Mouse (Mus musculus) myocyte (in vitro differentiated cells): ENCODE data around the gene Cldn2.

Experiments
- CEBPB ChIP-seq: IDR thresholded peaks from 2 replicates; pipeline ENCODE4 v1.6.1; 2011; ENCODE audit warnings: mild to moderate bottlenecking, moderate library complexity; ENCODE audit not compliant: poor library complexity, insufficient read depth, severe bottlenecking
- E2F4 ChIP-seq: IDR thresholded peaks from one replicate; pipeline ENCODE4 v1.6.1; 2011; ENCODE audit warnings: mild to moderate bottlenecking, control low read depth, moderate library complexity; ENCODE audit not compliant: insufficient read depth
- MYOD1 ChIP-seq, 3 experiments: IDR thresholded peaks; one replicate each; pipeline ENCODE4 v1.6.1; 2011; ENCODE audit warnings: control low read depth in 2 of 3, low read depth in 2 of 3, mild to moderate bottlenecking in 2 of 3, moderate library complexity in 1 of 3; ENCODE audit not compliant: insufficient read length in 2 of 3, control insufficient read depth in 1 of 3
- MYOG ChIP-seq, 3 experiments: IDR thresholded peaks; one replicate each; pipeline ENCODE4 v1.6.1; 2011; ENCODE audit warnings: control low read depth in 2 of 3, low read depth in 2 of 3, mild to moderate bottlenecking in 2 of 3; ENCODE audit not compliant: insufficient read length in 2 of 3, control insufficient read depth in 1 of 3, insufficient read depth in 1 of 3
- POLR2A ChIP-seq: IDR thresholded peaks from one replicate; pipeline ENCODE4 v1.6.1; 2011; ENCODE audit warnings: low read depth, mild to moderate bottlenecking, control low read depth, moderate library complexity; ENCODE audit not compliant: insufficient read length
- POLR2AphosphoS2 ChIP-seq: IDR thresholded peaks from one replicate; pipeline ENCODE4 v1.6.1; 2011; ENCODE audit warnings: low read depth, control low read depth; ENCODE audit not compliant: insufficient read length
- REST ChIP-seq: IDR thresholded peaks from one replicate; pipeline ENCODE4 v1.6.1; 2011; ENCODE audit warnings: mild to moderate bottlenecking, control low read depth, moderate library complexity; ENCODE audit not compliant: insufficient read depth, insufficient read length
- TCF12 ChIP-seq: IDR thresholded peaks from one replicate; pipeline ENCODE4 v1.6.1; 2011; ENCODE audit warnings: mild to moderate bottlenecking, control low read depth; ENCODE audit not compliant: poor library complexity, insufficient read depth, severe bottlenecking
- TCF3 ChIP-seq: IDR thresholded peaks from one replicate; pipeline ENCODE4 v1.6.1; 2011; ENCODE audit warnings: low read depth, control low read depth; ENCODE audit not compliant: insufficient read length
- USF1 ChIP-seq: IDR thresholded peaks from one replicate; pipeline ENCODE4 v1.6.1; 2011; ENCODE audit warnings: low read depth, mild to moderate bottlenecking, control low read depth, moderate library complexity

GRCm38 (mm10) chrX:139785764-139786163, 14.9 kb upstream of the Cldn2 start:
- TF ChIP-seq USF1 (no peak), MYOD1 (IDR thresholded peaks at IDR 0.05; ENCODE audit: control insufficient read depth in 1 of 3, insufficient read length in 2 of 3, low read depth in 2 of 3) (no peak), TCF12 (no peak), POLR2A (no peak), E2F4 (no peak), REST (no peak), CEBPB (no peak), MYOG (IDR thresholded peaks at IDR 0.05; ENCODE audit: control insufficient read depth in 1 of 3, insufficient read depth in 1 of 3, insufficient read length in 2 of 3, low read depth in 2 of 3) (no peak), POLR2AphosphoS2 (no peak), TCF3 (no peak)
